Mouse (Mus musculus): ENCODE results near the gene Aktip.
A peak's percentile ranks its signal among the peaks of the same experiment; 100 is the strongest.

DNA sequence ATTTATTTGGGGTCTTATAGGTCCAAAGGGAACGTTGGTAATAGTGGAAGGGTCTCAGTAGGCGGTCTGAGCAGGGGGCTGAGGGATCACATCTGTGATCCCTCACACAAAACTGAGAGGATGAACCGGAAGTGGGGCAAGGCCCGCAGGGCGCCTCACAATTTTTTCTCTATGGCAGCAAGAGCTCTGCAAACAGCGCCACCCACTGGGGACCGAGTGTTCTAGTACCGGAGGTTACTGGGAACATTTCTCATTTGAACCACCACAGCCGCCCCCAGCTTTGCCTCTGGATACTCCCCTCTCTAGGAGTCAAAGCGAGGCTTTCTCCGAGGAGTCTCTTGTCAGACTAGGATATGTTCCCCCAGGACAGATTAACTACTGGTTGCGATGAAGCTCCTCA, 3.1 kb downstream of the Aktip start:
- no peak for TF ChIP-seq POLR2A (IDR thresholded peaks at IDR 0.05; ENCODE audit: low read depth, low read length)
- TF ChIP-seq EP300 (IDR thresholded peaks at IDR 0.05; ENCODE audit: low read length), result no peak
- TF ChIP-seq CTCF (conservative IDR thresholded peaks at IDR 0.05 in 1 of 2, IDR thresholded peaks at IDR 0.05 in 1 of 2; ENCODE audit: low read depth in 2 of 2, low read length in 2 of 2), result peak in 1 of 2 experiments; percentile 45; a peak in 2 of 4 replicates
- TF ChIP-seq GABPA (IDR thresholded peaks at IDR 0.05; ENCODE audit: insufficient replicate concordance, low read depth, low read length), result no peak
- TF ChIP-seq MEF2A (IDR thresholded peaks at IDR 0.05; ENCODE audit: borderline replicate concordance, low read depth, low read length), result no peak
- TF ChIP-seq NRF1 (IDR thresholded peaks at IDR 0.05; ENCODE audit: low read depth, low read length), result no peak
- TF ChIP-seq NELFE (IDR thresholded peaks at IDR 0.05; ENCODE audit: low read depth, low read length), result no peak
- TF ChIP-seq MXI1 (IDR thresholded peaks at IDR 0.05; ENCODE audit: low read depth, low read length), result no peak
- no peak for TF ChIP-seq JUND (conservative IDR thresholded peaks at IDR 0.05; ENCODE audit: low read depth, low read length)
- no peak for TF ChIP-seq SMC3 (IDR thresholded peaks at IDR 0.05; ENCODE audit: low read depth, low read length)
